Mouse (Mus musculus) mesoderm, embryonic 11.5 days (tissue): ENCODE results near the gene Gnb1.
"Not testable (repeated sequence)": the region's sequence is repeated elsewhere in the genome, so short reads cannot be mapped to it uniquely, and the experiment has no call there.

Experiments
- DNase-seq: peaks from one replicate; pipeline ENCODE4 v3.0.0-alpha.2; 2012; ENCODE audit warnings: low read depth, low spot score

Gnb1 gene

DNA sequence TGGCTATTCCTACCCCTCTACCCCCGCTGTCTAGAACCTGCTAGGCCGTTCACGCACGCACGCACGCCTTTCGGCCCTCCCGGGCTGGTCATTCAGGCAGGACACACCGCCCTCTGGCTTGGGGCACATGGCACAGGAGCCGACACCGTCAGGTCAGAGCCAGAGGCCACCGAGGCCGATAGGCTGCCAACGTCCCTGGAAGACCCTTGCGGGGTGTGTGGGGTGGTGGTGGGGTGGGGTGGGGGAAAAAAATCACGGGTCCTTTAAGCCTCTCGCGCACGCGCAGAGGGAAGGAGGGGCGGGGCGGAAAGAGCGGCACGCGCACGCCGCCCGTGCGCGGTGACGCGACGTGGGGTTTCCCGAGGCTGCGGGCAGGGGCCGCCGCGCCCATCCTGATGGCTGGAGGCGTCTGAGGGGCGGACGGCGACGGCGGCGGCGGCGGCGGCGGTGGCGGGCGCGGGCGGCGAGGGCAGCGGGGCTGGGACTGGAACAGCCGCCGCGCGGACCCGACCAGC is at the start of gene Gnb1:
Gnb1 (plus strand) TSS at position 372 of the 515 bp plus-strand sequence.
- peak; percentile 95 for DNase-seq

DNA sequence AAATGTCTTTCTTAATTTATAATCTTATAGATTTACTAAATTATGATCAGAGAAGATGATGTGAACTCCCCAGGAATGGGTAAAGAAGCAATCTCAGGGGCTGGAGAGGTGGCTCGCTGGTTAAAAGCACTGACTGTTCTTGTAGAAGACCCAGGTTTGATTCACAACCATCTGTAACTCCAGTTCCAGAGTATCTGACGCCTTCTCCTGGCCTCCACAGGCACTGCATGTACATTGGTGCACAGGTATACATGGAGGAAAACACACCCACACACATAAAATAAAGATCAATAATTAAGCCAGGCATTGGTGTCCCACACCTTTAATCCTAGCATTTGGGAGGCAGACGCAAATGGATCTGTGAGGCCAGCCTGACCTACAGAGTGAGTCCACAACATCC is 48.4 kb upstream of the Gnb1 start:
- DNase-seq: no peak

DNA sequence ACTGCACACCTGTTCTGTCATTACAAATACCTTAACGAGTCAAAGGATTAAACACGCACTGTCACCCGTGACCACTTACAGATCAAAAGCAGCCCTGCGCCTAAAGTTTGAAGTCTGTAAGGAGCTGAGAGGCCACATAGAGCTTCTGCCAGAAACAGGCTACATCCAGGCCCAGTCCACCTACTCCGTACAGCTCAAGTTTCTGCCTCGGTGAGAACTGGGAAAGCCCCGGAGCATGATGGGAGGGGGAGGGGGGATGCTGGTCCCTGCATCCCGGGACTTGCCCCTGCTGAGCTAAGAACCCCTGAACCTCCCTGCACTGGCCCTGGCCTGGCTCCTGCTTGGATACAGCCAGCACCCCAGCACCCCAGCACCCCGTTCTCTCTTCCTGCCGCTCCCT is 39.6 kb upstream of the Gnb1 start:
- peak; percentile 12 for DNase-seq

DNA sequence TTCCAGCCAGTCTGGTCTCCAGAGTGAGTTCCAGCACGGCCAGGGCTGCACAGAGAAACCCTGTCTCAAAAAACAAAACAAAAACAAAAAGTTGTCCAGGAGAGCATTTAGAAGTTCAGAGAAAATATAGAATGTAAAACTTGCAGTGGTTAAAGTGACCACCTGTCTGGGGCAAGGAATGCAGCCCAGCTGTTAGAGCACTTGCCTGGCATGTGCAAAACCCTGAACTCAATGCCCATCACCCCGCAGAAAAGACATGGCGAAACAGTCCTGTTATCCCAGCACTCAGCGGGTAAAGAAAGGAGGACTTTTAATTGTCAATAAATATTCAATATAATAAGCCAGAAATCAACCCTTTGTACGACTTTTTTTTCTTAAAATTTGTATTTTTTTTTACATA is 32.6 kb upstream of the Gnb1 start:
- DNase-seq: no peak

DNA sequence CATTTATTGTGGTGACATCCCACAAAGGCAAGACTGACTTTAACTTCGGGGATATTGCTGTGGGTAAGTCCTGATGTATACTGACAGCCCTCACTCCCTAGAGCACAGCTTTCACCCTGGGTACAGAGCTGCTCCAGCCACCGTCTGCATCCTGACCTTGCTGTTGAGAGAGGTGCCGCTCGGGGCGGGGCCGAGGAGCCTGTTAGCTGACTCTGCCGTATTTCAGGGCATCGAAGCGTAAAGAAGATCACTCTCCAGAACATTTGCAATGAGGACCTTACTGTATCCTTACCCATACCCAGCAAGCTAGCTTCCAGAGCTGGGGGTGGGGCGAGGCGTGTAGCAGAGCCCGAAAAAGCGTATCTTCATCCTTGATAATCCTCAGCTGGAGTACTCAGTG is 28.1 kb upstream of the Gnb1 start:
- DNase-seq: no peak

DNA sequence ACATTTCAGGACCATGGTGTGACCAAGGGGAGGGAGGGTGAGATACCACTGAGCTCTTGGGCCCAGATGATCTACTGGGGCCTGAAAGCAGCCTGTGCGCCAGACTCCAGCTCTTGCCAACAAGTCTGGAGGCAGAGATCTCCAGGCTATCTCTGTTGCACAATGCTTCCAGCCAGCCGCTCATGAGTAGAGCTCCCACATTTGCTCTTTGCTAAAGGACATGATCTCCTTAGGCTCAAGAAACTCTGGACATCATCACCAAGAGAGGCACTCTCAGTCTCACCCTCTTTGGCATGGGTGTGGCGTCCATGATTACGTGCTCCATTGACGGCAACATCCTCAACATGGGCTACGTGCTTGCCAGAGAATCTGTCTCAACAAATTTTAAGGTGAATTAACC is 27.6 kb upstream of the Gnb1 start:
- DNase-seq: no peak

DNA sequence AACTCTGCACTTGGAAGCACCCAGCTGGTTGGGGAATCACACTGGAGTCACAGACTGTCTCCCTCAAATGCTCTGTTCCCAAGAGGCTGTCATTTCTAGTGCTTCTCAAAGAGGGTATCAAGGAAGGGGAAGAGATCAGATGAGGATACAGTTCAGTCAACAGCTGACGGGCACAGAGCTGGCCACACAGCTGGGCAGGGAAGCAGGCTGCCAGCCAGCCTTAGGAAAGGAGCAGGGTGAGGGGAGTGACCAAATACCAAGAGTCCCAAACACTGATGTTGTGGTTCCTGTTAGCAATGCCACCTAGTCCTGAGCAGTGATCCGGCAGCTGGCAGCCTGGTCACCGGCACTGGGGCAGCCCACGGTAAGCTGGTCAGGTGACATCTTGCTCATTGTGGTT is 27.1 kb upstream of the Gnb1 start:
- no peak for DNase-seq

DNA sequence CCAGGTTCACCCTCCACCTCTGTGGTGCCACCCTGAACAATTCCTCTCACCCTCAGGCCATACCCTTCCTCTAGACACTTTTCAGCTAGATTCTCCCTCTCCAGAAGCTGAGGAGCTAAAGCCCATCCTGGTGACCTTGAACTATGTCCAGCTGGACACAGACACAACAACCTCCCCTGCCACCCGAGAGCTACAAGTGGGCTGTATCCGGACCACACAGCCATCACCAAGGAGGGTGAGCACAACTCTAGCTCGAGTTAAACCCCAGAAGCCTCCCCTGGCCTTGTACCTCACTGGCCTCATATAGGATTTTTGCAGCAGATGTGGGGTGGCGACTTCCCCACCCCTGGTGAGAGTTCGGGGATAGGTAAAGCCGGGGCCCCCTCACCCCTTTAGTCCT is 25.6 kb upstream of the Gnb1 start:
- DNase-seq: no peak

DNA sequence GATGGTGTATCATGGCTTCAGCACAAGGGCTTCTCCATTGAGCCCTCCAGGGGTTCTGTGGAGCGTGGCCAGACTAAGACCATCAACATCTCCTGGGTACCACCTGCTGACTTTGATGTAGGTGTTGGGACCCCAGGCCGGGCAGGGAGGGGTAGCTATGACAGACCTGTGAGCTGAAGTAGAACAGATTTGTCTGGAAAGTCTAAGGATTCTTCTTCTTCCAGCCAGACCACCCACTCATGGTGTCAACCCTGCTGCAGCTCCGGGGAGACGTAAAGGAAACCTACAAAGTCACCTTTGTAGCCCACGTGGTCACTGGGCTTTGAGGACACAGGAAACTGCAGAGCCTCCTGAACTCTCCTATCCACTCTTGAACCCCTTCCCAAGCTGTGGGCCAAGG is 25.1 kb upstream of the Gnb1 start:
- no peak for DNase-seq

DNA sequence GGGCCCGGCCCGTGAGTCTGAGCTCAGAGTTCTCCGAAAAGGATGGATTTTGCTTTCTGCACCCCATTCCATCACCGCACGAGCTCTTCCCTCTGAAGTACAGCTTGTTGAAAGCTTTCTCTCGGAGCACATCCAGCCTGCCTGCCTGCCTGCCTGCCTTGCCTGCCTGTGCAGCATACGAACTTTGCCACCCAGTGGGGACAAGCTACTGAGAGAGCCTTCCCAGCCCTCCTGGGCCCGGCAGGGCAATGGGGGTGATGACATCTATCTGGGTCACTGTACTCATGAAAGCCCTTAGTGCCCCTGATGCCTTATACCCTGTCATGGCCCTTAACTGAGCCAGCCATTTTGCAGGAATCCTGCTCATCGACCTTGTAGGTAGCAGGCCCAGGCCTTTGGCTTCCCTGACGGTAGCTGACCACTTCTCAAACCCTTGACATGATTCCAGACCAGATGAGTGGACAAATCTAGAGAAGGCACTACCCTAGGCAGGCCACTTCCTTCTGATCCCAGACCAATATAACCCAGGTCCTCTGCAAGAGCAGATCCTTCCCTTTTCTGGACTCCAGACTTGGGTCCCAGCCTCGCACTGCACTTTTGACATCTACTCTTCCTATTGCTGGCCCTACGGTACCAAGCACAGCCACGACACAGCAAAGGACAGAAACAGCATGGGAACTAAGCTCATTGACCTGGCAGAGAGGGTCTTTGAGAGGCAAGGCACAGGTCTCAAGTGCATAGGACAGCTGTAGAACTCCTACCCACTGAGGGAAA is 23.7 kb upstream of the Gnb1 start:
- DNase-seq: no peak

DNA sequence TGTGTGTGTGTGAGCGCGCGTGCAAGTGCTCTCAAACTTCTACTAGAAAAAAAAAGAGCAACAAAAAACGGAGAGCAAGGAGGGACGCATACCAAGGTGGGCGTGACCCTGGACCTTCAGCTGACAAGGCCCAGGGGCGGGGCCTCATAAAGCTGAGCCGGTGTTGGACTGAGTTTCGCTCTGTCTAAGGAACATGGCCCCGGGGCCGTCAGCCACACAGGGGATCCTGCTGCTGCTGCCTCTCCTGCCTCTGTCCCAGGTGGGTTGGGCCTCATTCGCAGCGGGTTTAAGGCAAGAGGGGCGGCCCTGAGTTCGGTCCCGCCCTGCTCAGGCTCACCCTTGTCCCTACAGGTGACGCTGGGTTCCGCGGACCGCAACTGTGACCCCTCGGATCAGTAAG is 22.2 kb upstream of the Gnb1 start, which contains the start of gene Tmem52:
Tmem52 (plus strand) TSS at position 163 of the 400 bp plus-strand sequence.
- DNase-seq: peak; percentile 58

DNA sequence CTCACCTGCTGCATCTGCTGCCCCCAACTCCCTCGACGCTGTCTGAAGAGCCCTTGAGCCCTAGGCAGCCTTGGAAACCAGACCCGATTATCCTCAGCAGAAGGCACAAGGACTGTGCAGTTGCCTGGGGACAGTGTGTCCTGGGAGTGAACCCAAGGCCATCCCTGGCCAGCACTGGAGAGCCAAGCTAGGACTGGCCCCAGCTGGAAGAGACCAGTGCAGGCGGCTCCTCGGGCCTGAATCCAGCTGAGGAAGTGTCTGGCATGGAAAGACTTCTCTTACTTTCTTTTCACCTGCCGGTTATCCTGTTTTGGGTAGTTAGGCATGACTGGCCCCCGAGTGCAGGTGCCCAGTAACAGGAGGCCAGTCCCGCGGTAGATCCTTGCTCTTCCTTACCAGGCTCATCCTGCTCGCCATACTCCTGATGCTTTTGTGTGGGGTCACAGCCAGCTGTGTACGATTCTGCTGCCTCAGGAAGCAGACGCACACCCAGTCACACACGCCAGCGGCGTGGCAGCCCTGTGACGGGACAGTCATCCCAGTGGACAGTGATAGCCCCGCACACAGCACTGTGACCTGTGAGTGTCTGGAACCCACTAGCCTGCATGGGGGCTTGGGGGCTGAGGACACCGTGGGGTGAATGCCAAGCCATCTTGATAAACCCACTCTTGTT is 21.4 kb upstream of the Gnb1 start:
- no peak for DNase-seq

DNA sequence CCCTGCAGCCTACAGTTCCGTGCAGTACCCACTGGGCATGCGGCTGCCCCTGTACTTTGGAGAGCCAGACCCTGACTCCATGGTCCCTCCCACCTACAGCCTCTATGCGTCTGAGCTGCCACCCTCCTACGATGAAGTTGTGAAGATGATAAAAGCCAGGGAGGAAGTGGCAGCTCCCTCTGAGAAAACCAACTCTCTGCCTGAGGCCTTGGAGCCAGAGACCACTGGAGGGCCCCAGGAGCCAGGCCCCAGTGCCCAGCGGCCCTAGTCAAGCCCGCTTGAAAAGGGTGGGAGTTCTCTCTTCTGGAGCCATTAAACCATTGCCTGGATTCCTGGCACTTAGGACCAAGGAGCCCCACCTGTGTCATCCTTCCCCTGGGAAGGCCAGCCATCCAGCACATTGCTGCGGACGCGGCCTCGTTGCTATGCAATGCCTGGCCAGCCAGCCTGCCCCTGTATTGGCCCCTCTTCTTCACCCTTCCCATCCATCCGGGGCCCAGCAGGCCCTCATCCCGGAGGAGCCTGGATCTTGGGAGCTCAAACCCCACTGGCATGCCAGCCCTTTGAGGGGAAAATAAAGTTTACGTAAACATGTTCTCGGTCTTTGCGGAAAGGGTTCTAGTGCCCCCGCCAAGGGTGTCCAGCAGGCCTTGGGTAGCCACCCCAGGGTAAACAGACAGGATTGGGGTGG is 20.8 kb upstream of the Gnb1 start:
- DNase-seq: no peak

DNA sequence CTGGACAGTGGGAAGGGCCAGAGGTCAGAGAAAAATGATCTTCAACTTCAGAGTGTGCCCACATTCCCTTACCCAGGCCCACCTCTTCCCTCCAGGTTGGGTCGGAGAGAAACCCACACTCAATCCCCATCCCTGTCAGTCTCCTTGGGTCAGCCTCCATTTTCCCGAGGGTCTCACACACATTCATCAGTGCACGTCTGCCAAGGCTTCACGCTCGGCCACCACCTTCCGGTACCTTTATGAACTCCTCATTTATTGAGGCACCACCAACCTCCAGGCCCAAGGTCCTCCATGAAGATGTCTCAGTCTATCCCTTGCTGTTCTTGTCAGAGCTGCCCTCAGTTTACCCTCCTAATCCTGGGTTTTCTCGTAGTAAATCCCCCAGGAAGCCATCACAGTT is 20.2 kb upstream of the Gnb1 start:
- DNase-seq: no peak

DNA sequence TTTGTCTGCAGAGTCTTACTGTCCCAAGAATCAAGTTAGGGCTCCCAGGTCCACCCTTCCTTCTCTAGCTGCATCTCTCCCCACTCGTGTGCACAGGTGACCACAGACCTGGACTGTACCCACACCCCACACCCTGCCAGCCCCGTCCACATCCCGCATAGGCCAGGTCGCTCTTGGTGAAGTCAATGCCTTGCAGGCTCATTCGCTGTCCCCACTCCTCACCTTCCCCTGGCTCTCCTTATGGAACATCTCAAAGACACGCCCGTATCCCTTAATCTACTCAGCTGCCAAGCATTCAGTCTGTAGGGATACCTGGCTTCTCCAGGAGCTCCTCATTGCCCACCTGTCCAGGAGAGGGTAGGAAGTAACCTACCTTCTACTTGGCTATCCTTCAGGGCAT is 19.8 kb upstream of the Gnb1 start:
- no peak for DNase-seq

DNA sequence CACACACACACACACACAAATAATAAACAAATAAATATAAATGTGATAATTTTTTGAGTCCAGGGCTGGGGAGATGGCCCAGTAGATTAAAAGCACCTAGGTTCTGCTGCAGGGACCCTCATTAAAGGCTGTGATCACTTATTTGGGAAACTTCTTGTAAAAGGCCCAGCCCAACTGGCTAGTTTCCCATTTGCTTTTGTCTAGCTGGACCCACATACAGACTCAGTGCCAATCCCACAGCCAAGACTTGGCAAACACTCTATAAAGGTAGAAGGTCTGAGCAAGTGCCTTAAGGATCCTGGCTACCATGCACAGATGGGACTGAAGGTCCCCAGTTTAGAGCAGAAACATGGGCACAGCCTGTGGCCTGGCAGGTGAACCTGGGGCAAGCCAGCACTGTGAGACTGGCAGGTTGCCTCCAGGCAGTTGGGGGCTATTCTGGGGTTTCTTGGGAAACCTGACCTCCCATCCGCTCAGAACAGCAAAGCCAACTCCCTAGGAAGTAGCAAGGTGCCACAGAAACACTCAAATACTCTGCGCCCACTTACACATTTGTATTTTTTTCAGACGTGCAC is 18.4 kb upstream of the Gnb1 start:
- no peak for DNase-seq

DNA sequence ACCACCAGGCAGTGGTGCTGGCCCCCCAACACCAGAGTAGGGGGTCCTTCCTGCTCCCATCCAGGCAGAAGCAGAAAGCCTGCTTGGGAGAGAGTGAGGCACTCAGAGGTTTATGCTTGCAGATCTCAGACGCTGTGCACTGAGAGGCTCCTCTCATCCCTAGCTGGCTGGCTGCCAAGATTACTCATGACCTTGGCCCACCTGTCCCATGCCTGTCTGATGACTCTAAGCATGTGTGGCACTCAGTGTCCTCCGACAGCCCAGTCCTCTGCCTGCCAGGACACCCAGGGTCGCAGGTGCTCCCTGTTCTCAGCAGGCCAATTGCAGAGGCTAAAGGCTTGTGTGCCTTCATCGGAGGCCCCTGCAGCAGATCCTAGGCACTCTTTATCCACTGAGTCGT is 17.8 kb upstream of the Gnb1 start:
- no peak for DNase-seq

DNA sequence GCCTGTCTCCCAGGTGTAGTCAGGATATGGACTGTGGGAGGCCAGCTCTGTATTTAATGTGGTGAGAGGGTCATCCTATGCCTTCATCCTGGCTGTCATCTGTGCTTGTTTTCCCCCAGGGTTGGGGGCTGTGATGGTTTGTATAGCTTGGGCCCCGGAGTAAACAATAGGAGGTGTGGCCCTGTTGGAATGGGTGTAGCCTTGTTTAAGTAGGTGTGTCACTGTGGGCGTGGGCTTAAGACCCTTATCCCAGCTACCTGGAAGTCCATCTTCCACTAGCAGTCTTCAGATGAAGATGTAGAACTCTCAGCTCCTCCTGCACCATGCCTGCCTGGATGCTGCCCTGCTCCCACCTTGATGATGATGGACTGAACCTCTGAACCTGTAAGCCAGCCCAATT is 17.4 kb upstream of the Gnb1 start:
- DNase-seq: not testable (repeated sequence)

DNA sequence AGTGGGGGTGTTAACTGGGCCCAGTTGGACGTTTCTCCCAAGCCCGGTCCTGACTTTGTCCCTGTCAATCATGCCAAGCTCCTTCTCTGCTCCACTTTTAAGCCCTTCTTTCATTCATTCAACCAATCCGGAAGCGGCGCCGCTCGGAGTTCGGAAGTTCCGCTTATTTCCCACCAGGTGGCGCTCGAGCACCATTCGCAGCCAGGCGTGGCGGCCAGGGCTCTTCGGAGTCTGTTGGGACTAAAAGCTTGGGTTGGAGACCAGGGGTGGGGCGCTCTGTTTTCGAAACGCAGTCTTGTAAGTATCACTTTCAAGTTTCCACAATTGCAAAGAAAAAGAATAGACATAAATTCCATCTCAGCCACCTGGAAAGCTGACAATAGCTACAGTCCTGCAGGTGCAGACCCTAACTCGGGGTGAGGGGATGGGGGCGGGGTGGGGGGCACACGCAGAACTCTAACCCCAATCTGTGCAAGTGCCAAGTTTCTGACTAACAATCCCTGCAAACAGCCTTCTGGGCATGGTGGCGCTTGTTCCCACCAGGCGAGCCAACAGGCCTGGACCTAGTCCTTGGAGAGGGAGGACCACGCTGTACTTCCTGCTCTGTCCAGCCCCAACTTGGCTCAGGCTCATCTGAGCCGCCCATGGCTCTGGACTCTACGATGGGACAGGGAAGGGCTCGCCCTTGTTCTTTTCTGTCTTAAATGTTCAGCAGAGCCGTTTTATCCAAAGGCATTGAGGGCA is 9.6 kb upstream of the Gnb1 start:
- peak; percentile 85 for DNase-seq

DNA sequence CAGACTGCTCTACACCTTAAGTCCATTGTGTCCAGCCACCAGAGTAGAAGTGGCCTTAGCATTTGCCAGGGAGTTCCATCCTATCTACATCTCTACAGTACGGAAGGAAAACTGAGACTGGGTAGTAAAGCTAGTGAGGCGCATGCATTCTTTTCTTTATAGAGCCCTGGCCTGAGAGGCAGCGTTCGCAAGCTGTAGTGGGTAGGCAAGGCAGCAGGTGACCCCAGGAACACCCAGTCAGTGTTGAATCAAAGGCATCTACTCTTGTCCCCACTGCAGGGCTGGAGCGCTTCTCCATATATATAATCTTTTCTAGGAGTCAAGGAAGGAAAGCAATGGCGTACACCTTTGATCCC is 9.1 kb upstream of the Gnb1 start:
- no peak for DNase-seq

DNA sequence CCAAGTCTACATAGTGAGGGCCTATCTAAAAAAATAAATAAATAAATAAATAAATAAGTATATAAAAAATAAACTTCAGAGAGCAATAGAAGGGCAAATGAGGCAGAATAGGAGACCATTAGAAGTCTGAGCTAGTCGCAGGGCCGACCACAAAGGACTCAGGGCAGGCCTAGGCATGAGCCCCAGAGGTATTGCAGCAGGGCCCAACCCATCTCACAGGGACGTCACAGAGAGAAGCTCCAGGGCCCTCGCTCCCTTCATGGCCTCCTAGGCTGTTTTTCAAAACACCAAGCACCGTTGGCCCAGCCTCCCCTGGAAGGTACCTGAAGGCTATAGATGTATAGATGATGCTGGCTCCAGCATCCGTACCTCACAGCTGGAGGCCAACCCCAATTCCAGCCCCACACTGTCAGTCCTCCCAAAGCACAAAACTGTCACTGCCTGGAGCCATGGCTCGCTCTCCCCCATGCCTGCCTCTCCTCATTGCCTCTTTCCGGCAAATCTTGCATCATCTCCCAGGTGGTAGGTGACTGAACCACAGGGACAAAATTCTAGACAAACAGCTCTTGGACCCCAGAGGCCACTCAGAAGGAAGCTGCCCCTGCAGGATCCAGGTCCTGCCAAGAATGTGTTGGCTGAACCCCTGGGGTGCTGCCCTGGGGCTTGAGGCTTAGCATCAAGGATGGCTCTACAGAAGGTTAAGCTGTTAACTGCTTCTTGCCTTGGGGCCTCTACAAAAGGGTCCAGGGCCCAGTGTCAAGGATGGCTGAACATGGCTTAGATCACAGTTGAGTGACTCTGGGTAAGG is 8.2 kb upstream of the Gnb1 start:
- DNase-seq: no peak
